Mouse (Mus musculus) fibroblast of lung, adult 2 months (primary cell): ENCODE measurements around the gene Scnm1.

Experiments
- DNase-seq: peaks from one replicate; pipeline ENCODE4 v3.0.0-alpha.2; 2011; ENCODE audit warnings: low read depth

Scnm1 gene

DNA sequence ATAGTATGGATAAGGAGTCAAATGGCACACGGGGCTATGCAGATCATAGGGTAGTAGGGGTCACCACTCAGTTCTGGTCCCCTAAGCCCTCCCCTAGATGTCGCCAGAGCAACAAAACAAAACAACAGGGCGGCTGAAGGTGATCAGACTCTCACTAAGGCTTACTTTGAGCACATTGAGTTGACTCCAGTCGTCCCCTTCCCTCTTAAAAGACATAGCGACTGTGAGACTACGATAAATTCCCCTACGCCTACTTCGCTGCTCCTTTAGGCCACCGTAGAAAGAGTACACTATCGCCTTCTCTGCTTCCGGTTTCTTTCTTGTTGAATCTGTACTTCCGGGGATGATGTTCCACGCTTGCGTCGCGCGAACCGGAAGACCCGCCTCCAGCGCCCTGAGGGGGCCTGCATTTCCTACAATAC lies at the start of gene Scnm1, which contains the start of gene Lysmd1:
Gene Scnm1 (minus strand): TSS at position 332 of the 422 bp plus-strand sequence.
Gene Lysmd1 (plus strand): TSS at position 409 of the 422 bp plus-strand sequence.
- peak; percentile 82 for DNase-seq

GRCm38 (mm10) chr3:95181841-95182240 lies 48.0 kb upstream of the Scnm1 start:
- no peak for DNase-seq

DNA sequence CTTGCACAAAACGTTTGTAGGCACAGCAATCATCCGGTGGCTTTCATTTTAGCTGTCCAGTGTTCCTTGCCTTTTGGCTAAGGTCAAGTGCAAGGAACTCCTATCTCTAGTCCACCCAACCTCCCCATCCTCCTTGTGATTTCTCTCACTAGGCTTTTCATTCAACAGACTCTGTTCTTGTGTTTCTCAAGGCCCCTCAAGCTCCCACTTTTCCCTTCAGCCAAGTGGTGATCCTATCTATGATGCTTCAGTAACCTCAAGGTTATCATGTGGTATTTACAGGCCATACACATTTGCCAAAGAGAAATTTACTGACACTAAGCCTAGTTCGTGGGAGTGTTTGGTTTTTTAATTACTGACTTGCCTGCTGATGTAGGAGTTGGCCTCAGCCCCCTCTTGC lies 46.1 kb upstream of the Scnm1 start:
- DNase-seq = no peak

DNA sequence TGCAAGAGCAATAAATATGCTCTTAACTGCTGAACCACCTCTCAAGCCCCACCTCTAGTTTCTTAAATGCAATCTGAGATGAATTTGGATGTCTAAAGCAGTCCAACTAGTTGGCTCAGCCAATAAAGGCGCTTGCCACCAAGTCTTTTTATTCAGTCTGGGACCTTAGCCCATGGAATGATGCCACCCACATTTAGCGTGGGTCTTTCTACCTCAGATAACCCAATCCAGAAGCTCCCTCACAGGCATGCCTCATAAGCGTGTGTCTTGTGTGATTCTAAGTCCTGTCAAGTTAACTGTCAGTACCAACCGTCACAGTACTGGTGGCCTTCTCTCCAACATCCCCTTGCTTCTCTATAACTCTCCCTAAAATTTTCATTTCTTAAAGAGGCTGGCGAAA lies 45.1 kb upstream of the Scnm1 start:
- DNase-seq = no peak

DNA sequence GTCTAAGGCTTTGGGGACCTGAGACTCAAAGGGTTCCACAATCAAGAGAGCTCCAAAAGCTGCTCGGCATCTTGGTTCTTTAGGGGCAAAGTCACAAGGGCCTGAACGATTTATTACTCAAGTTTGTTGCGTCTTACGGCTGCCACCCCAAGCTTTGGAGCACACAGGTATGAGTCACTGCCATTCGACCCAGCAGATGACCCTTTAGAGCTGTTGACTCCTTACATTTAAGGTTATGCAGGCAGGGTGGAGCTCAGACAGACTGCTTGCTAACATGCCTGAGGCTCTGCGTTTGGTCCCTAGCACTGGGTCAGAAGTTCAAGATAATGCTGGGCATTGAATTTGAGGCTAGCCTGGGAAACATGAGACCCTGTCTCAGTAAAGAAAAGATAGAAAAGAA lies 43.8 kb upstream of the Scnm1 start:
- no peak for DNase-seq

DNA sequence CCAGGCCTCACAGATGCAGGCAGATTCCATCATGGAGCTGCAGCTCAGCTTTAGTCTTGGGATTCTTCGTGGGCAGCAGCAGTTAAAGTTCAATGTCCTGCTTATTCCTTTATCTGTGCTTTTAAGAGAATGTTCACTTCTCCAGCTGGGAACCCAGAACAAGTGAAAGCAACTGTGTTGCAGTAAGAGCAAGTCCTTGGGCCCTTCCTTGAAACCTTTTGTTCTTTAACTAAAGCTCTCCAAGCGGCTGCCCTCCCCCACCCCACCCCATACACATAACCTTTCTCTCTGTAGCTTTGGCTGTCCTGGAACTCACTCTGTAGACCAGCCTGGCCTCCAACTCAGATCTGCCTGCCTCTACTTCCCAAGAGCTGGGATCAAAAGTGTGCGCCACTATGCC lies 42.7 kb upstream of the Scnm1 start:
- no peak for DNase-seq

GRCm38 (mm10) chr3:95174011-95174592 lies 40.3 kb upstream of the Scnm1 start:
- DNase-seq = peak; percentile 25

DNA sequence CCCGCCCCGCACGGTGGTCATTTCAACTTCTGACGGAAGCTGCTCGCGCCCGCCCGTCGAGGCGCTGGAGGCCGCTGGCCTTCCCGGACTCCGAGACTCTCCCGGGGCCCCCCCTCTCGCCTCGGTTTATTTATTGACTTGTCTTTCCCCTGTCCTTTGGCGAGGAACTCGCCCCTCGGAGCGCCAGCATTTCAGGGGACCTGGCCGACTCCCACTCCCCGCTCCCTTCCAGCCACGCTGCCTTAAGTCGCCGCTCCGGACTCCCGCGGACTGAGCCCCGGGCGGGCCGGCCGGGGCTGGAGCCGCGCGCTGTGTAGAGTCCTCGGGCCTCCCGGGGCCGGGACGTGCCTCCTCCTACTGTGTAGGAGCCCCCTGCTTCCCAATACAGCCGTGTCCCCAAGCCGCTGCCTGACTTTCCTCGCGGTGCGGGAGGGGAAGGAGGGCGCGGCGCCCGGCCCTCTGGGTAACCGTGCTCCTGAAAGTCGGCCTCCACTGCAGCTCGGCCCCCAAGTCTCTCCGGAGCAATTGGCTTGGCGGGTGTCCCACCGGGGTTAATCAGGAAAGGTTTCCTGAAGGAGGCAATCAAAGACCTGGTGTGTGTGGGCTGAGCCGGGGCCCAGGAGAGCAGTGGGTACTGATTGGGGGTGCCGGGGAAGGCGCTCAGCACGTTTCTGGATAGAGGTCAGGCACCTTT lies 39.6 kb upstream of the Scnm1 start:
- no peak for DNase-seq

DNA sequence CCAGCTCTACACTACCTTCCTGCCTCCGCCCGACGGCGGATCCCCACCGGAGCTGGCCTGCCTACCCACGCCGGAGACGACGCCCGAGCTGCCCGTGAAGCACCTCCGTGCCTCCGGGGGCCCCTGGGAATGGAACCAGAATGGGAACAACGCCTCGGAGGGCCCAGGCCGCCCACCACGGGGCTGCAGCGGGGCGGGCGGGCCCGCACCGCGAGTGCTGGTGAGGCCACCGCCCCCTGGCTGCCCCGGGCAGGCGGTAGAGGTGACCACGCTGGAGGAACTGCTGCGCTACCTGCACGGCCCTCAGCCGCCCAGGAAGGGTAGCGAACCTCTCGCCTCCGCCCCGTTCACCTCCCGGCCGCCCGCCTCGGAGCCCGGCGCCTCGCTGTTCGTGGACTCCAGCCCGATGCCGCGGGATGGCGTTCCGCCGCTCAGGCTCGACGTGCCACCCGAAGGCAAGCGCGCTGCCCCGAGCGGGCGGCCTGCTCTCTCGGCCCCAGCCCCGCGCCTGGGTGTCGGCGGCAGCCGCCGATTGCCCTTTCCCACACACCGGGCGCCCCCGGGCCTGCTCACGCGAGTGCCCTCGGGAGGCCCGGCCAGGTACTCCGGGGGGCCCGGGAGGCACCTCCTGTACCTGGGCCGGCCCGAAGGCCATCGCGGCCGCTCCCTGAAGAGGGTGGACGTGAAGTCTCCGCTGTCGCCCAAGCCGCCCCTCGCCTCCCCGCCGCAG lies 38.9 kb upstream of the Scnm1 start:
- DNase-seq = no peak

DNA sequence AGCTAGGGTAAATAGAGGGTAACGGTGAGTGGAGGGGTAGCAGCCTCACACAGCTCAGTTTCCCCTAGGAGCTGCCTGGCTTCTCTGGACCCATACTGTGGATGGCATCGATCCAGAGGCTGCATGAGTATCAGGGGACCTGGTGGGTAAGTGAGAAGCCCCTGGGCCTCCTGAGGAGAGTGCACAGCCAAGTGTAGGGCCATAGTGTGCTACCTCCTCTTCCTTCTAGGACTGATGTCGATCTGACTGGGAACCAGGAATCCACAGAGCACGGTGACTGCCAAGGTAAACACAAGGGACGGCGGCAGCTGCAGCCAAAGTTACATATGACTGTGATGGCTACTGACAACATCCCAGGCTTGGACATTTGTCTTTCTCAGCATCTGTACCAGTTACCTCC lies 37.3 kb upstream of the Scnm1 start:
- DNase-seq = no peak

DNA sequence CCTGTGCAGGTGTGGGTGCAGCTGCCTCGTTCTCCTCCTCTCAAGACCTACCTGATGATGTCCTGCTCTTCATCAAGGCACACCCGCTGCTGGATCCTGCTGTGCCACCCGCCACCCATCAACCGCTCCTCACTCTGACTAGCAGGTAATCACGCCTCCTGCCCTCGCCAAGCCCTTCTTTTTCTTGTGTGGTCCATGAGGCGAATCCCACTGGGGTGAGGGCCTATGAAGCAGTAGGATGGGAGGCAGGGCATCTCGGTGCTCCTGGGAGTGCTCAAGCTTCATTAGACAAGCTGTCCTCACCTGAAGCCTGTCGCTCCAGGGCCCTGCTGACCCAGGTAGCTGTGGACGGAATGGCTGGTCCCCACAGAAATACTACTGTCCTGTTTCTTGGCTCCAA lies 36.2 kb upstream of the Scnm1 start:
- DNase-seq = no peak

- no peak for DNase-seq
Measured at GRCm38 (mm10) chr3:95164840-95165239, 31.0 kb upstream of the Scnm1 start.

DNA sequence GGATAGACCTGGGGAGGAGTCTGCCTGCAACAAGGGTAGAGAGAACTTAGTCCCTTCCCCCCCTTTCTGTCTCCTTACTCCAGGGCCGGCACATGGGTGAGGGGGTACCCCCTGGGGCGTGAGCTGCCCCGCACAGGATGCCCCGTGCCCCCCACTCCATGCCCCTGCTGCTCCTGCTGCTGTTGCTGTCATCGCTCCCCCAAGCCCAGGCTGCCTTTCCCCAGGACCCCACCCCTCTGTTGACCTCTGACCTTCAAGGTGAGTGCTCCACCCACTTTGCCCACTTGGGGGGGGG lies 30.4 kb upstream of the Scnm1 start:
- DNase-seq = no peak

DNA sequence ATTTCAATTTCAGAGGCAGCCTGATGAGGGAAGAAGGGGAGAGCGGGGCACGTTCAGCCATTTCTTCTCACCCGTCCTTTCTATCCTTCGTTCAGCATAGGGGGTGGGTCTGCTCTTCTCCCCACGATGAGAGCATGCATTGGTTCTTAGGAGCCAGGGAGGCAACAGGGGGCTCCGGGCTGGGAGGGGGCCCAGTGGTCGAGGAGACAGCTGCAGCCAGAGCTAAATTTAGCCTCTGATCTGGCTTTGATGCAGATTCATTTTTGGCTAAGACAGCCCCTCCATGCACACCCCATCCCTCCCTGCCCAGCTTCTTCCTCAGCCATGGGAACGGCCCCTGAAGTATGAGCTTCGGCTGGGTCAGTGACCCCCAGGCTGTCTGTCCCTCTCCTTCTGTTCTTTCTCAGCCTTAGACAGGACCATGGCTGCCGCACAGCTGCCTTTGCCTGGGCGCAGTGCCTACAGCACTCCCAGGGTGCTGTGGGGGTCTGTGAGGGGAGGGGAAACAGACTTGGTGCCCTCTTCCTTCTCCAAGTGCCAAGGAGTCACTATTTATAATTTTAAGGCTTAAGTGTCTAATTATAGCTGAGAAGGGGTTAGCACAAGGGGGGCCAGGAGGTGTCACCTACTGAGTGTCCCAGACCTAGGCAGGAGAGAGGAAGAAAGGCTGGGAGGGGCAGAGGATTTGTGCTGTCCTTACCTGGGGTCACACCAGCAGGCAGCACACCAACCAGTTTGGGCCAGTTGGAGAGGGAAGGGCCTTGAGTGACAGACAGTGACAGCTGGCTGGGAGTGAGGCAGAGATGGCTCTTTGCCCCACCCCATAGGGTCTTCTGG lies 29.8 kb upstream of the Scnm1 start:
- no peak for DNase-seq

- no peak for DNase-seq
Measured at GRCm38 (mm10) chr3:95162345-95162628, 28.5 kb upstream of the Scnm1 start.

DNA sequence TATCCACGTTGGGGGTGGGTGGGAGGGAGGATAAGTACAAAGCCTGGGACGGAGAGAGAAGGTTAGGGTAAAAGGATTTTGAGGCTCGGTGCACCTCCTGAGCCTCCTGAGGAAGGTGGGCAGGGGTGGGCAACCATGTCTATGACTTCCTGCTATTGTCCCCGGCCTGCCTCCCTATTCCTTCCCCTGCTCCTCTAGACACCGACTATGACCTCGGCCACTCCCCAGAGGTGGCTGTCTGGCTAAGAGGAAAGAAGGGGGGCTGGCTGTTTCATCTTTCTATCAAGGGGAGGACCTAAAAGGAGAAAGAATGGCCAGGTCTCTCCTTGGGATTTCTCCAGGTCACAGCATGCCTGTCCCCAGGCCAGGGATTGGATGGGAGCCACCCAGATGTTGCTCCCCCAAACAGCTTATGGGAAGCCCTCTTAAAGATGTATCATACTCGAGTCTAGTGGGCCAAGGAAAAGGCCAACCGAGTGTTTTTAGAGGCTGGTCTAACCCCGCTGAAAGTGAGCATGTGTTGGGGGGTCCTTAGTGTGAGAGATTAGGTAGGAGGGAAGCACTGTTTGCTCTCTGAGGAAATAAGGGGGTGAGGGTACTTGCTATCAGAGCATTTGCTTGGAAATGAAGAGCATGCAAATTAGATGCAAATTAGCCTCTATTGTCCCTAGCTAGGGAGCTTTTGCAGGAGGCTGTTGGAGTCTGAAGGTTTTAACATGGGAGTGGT lies 28.0 kb upstream of the Scnm1 start:
- no peak for DNase-seq

DNA sequence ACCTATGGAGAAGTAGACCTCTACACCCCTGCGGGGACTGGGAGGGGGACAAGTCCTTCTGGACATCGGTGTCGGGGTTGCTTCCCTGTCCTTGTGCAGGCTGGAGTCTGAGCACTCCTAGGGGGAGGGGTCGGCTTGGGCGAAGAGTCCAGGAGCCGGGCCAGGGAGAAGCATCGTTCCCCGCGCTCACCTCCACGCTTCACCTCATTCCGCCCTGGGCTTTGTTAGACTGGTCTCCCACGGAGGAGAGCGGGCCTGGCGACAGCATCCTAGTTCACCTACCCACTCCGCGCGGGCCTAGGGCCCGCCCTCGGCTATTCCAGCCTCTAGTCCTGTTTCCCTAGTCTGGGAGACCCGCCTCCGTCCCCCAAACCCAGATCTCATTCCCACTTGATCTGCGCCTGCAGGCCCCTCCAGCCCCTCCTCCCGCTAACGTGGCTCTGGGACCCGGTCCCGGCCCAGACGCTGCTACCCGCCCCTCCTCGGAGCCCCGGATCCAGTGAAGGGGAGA lies 27.3 kb upstream of the Scnm1 start:
- no peak for DNase-seq

DNA sequence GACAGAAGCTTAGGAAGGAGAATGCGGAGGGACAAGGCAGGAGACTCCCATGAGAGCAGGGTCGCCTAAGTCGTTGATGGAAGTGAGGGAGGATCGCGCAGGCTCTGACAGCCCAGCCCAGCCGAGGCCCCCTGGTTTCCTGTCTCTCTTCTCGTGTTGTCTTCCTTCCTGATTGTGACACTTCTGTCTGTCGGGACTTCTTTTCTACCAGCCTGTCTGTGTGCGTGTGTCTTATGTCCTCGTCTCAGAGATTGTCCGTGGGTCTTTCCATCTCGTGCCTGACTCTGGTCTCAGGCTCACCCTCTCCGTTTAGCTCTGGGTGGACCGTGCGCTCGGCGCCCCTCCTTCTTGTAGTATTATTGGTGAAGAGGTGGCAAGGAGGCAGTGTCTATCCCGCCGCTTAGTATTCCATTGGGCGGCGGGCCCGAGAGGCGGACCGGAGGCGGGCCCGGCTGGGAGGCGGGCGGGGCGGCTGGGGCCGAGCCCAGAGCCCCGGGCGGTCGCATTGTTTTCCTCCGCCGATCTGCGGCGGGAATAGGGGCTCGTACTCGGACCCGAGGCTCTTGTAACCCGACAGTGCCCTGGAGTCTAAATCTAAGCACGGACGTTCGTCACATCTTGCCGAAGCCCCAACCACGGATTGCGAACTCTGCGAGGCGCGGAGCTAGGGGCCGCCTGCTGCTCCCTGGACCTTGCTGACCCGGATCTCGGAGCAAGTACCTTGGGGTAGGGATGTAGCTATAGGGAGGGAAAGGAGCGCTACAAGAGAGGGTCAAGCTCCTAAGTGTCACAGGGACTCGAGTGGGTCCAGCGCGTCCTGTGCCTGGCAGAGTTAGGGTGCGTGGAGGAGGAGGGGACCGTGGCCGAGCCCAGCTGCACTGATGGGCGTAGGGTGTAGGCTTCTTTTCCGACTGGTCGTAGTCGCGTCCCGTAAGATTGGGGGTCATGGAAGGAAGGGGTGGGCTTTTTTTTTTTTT lies 26.5 kb upstream of the Scnm1 start, which contains the start of gene Sema6c:
Gene Sema6c (plus strand): TSS at position 471 of the 977 bp plus-strand sequence.
- DNase-seq = peak; percentile 57

DNA sequence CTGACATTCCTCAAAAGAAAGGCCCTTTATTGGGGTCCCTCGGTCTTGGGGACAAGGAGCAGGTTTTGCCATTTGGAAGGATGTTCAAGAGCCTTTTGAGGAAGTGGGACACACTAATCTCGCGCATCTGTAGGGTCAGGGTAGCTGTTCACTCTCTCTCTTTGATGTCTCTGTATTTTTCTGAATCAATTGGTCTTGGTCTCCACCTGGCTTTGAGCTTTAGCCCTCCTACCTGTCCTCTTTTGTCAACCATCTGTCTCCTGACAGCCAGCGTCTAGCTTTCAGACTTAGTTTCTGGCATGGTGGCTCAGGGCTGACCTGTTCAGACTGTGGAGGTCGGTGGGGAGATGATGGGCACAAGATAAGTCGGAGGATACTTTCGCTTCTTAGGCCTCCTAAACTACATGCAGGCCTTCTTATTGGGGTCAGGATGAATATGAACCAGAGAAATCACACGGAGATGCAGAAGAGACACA lies 25.7 kb upstream of the Scnm1 start:
- DNase-seq = no peak

GRCm38 (mm10) chr3:95153874-95154273 lies 20.1 kb upstream of the Scnm1 start:
- no peak for DNase-seq
